Mouse (Mus musculus): ENCODE data around the gene Nobox.

- no peak for TF ChIP-seq MAFK (IDR thresholded peaks at IDR 0.05; ENCODE audit: insufficient read depth, low read depth, low read length)
- TF ChIP-seq CHD2 (IDR thresholded peaks at IDR 0.05; ENCODE audit: low read depth, low read length), result no peak
- no peak for TF ChIP-seq ZC3H11A (IDR thresholded peaks at IDR 0.05; ENCODE audit: borderline replicate concordance, low read depth, low read length)
Measured at GRCm38 (mm10) chr6:43292041-43292440, 17.3 kb downstream of the Nobox start.

Measured in ES-E14 (cell line).